ENCODE assay signal across 8 mouse cellular contexts in genomic region chr8:121850821-121851470, GRCm38 (mm10). TPM values are rescaled to one million over a fixed set of nuclear protein-coding genes. Genes with fewer than 3 reads are reported as not detected.
A peak's percentile ranks its signal among the peaks of the same experiment; 100 is the strongest.
DNase-seq lines count a peak whose midpoint lies in the region; ATAC-seq lines count a peak whose summit lies in the region.

No protein-coding gene starts in this region.

- H3K9ac ChIP-seq in heart, embryonic 14.5 days (ENCODE audit: low read length) = 0 out of 2 replicates have a peak overlapping the region, but pooled peaks have one; percentile 55
- H3K9ac ChIP-seq in liver, embryonic 13.5 days = peak overlapping the region; percentile 82
- peak overlapping the region; percentile 79 for H3K9ac ChIP-seq in stomach, embryonic 16.5 days (ENCODE audit: low read length)

- 0 out of 2 replicates have a peak, but pooled peaks cover 11% of the 10 kb centered on the region for H3K27me3 ChIP-seq in heart, embryonic 14.5 days (ENCODE audit: control insufficient read depth, insufficient read depth, low read length)
- no peaks in the 10 kb centered on the region for H3K27me3 ChIP-seq in liver, embryonic 13.5 days
- no peaks in the 10 kb centered on the region for H3K27me3 ChIP-seq in stomach, embryonic 16.5 days (ENCODE audit: control insufficient read depth, insufficient read depth, low read length)

- no peak overlapping the region for H3K27ac ChIP-seq in heart, embryonic 14.5 days (replicated peaks in 1 of 2; ENCODE audit: control insufficient read depth in 1 of 2, insufficient read depth in 1 of 2, low read depth in 2 of 2, low read length in 2 of 2)
- H3K27ac ChIP-seq in liver, embryonic 13.5 days = peak overlapping the region; percentile 83
- H3K27ac ChIP-seq in stomach, embryonic 16.5 days (ENCODE audit: low read length) = peak overlapping the region; percentile 27; the same call in 1 of the 2 replicates

- no peaks in the 10 kb centered on the region for H3K9me3 ChIP-seq in heart, embryonic 14.5 days (ENCODE audit: control insufficient read depth, low read length)
- no peaks in the 10 kb centered on the region for H3K9me3 ChIP-seq in liver, embryonic 13.5 days (replicated peaks)
- H3K9me3 ChIP-seq in stomach, embryonic 16.5 days (replicated peaks; ENCODE audit: control insufficient read depth, low read length) = no peaks in the 10 kb centered on the region

- H3K4me3 ChIP-seq in heart, embryonic 14.5 days (ENCODE audit: control insufficient read depth in 1 of 2, insufficient read depth in 1 of 2, low read depth in 1 of 2, low read length in 2 of 2) = peak overlapping the region; percentile 17 to 21; a peak in 1 of 4 replicates
- H3K4me3 ChIP-seq in liver, embryonic 13.5 days (replicated peaks) = peak overlapping the region; percentile 43
- H3K4me3 ChIP-seq in stomach, embryonic 16.5 days (replicated peaks; ENCODE audit: low read length) = peak overlapping the region; percentile 30

- H3K36me3 ChIP-seq in heart, embryonic 14.5 days (ENCODE audit: control insufficient read depth, insufficient read depth, low read length) = no peaks in the 10 kb centered on the region
- H3K36me3 ChIP-seq in liver, embryonic 13.5 days = no peaks in the 10 kb centered on the region
- H3K36me3 ChIP-seq in stomach, embryonic 16.5 days (ENCODE audit: control insufficient read depth, insufficient read depth, low read length) = no peaks in the 10 kb centered on the region

- 6% methylated on average over 24 of the region's 24 CpGs for WGBS in heart, embryonic 14.5 days
- WGBS in liver, embryonic 13.5 days (ENCODE audit: insufficient replicate concordance) = 3% methylated on average over 24 of the region's 24 CpGs
- WGBS in stomach, embryonic 16.5 days = 3% methylated on average over 24 of the region's 24 CpGs

- DNase-seq in CD4-positive helper T cell, adult 2 months (ENCODE audit: low read depth, low spot score) = peak; percentile 95
- peak; percentile 85 for DNase-seq in brain, embryonic 18.5 days (ENCODE audit: low read depth, low spot score)
- peak; percentile 92 for DNase-seq in kidney, postnatal 14 days
- peak; percentile 95 for DNase-seq in liver, embryonic 13.5 days
- DNase-seq in neural tube, embryonic 10.5 days (ENCODE audit: extremely low spot score, low spot score) = peak; percentile 100

- peak overlapping the region; percentile 57 for H3K4me2 ChIP-seq in heart, embryonic 14.5 days (ENCODE audit: low read length)
- peak overlapping the region; percentile 70 for H3K4me2 ChIP-seq in liver, embryonic 13.5 days
- H3K4me2 ChIP-seq in stomach, embryonic 16.5 days (ENCODE audit: low read depth, low read length) = peak overlapping the region; percentile 61

- H3K4me1 ChIP-seq in heart, embryonic 14.5 days (ENCODE audit: control insufficient read depth in 2 of 2, insufficient read depth in 2 of 2, low read length in 2 of 2) = peaks cover 7 to 18% of the 10 kb centered on the region in 2 experiments
- peaks cover 37% of the 10 kb centered on the region for H3K4me1 ChIP-seq in liver, embryonic 13.5 days (replicated peaks)
- peaks cover 14% of the 10 kb centered on the region for H3K4me1 ChIP-seq in stomach, embryonic 16.5 days (ENCODE audit: control insufficient read depth, insufficient read depth, low read length)

- peak; percentile 90 for ATAC-seq in erythroid progenitor cell, adult 5-6 weeks (replicated peaks; ENCODE audit: low FRiP score, poor library complexity, severe bottlenecking)
- peak; percentile 55; the same call in 1 of the 2 replicates for ATAC-seq in heart, embryonic 14.5 days (ENCODE audit: insufficient number of reproducible peaks, insufficient read depth, low FRiP score, low read depth)
- peak; percentile 86 for ATAC-seq in liver, embryonic 13.5 days (ENCODE audit: low read depth)
- peak; percentile 85 for ATAC-seq in stomach, embryonic 16.5 days (ENCODE audit: insufficient read depth, low FRiP score)

RNA-seq across cellular contexts. Expression of gene Klhdc4, which starts 21.6 kb away (rescaled TPM):
- total RNA-seq in erythroid progenitor cell, adult 5-6 weeks (2015; ENCODE audit: low replicate concordance) = 7.9 and 16.3 TPM in 2 replicates
- total RNA-seq in erythroid progenitor cell, adult 5-6 weeks (2017; ENCODE audit: low replicate concordance) = 15.7 and 17.9 TPM in 2 replicates
- polyA plus RNA-seq in heart, embryonic 14.5 days (2014; fragmentation: Nextera tagmentation; extraction: Ambion mirVana) = 20.8 and 20.9 TPM in 2 replicates
- 27.6 and 29.0 TPM in 2 replicates for polyA plus RNA-seq in liver, embryonic 13.5 days (2015; fragmentation: Nextera tagmentation; extraction: Ambion mirVana)
- polyA plus RNA-seq in stomach, embryonic 16.5 days (2015; fragmentation: Nextera tagmentation; extraction: Ambion mirVana) = 34.3 and 39.3 TPM in 2 replicates

RNA-seq across cellular contexts. Expression of gene Slc7a5, which starts 56.5 kb away (rescaled TPM):
- 204 and 216 TPM in 2 replicates for total RNA-seq in erythroid progenitor cell, adult 5-6 weeks (2015; ENCODE audit: low replicate concordance)
- 167 and 189 TPM in 2 replicates for total RNA-seq in erythroid progenitor cell, adult 5-6 weeks (2017; ENCODE audit: low replicate concordance)
- polyA plus RNA-seq in heart, embryonic 14.5 days (2014; fragmentation: Nextera tagmentation; extraction: Ambion mirVana) = 18.7 and 18.8 TPM in 2 replicates
- 32.2 and 37.5 TPM in 2 replicates for polyA plus RNA-seq in liver, embryonic 13.5 days (2015; fragmentation: Nextera tagmentation; extraction: Ambion mirVana)
- polyA plus RNA-seq in stomach, embryonic 16.5 days (2015; fragmentation: Nextera tagmentation; extraction: Ambion mirVana) = 19.8 and 20.0 TPM in 2 replicates

Comparison
In these comparisons a context has a peak if more than half of its experiments do, and no peak if none do; other contexts are left out.
1. H3K27ac ChIP-seq: peak in liver, embryonic 13.5 days (single experiment) and stomach, embryonic 16.5 days (single experiment); none in heart, embryonic 14.5 days (0 of 2).
2. Peak in every context shown above with its lines, with median percentiles within 50 percentile points of each other: DNase-seq, ATAC-seq, H3K4me2 ChIP-seq, H3K4me3 ChIP-seq and H3K9ac ChIP-seq.